Mouse (Mus musculus): ENCODE data around the gene Tmem236. TPM values are rescaled to one million over a fixed set of nuclear protein-coding genes. Genes with fewer than 3 reads are reported as not detected.

Tmem236 gene
- not detected for polyA plus RNA-seq (2014; fragmentation: Illumina TruSeq; extraction: RNeasy Lipid Tissue Mini Kit (QIAGEN cat#74804); ENCODE audit: low read depth, low replicate concordance)

GRCm38 (mm10) chr2:14174334-14174733 lies at the start of gene Tmem236:
TSS of gene Tmem236 (plus strand) at chr2:14174523.

DNA sequence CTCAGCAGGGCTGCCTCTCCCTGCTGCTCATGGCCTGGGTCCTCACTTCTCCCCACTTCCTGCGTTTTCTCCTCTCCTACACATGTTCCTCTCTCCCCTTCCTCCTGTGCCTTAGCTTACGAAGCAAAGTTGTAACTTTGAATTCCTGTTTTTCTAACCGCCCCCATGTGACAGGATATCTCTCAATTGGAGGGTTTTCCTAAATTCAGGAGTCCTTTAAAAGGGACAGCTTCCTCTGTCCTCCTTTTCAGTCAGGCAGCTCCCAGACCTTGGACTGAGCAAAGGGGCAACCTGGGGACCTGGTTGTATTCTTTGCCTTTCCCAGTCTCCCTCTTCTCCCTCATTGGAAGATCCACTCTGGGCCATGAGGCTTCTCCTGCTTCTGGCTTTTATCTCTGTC lies 54.8 kb downstream of the Tmem236 start, which contains the start of gene Mrc1:
TSS of gene Mrc1 (plus strand) at position 244 of the 400 bp plus-strand sequence.

Other genes with a start within 250 kb of the Tmem236 start
- gene Hacd1, start 118.4 kb upstream of the Tmem236 start, polyA plus RNA-seq (2014; fragmentation: Illumina TruSeq; extraction: RNeasy Lipid Tissue Mini Kit (QIAGEN cat#74804); ENCODE audit: low read depth, low replicate concordance) = 24.9 TPM
- gene Stam, start 100.4 kb upstream of the Tmem236 start, polyA plus RNA-seq (2014; fragmentation: Illumina TruSeq; extraction: RNeasy Lipid Tissue Mini Kit (QIAGEN cat#74804); ENCODE audit: low read depth, low replicate concordance) = 42.1 TPM
- 52.7 TPM for gene Mrc1, start 54.9 kb downstream of the Tmem236 start, polyA plus RNA-seq (2014; fragmentation: Illumina TruSeq; extraction: RNeasy Lipid Tissue Mini Kit (QIAGEN cat#74804); ENCODE audit: low read depth, low replicate concordance)
- gene Slc39a12, start 213.8 kb downstream of the Tmem236 start, polyA plus RNA-seq (2014; fragmentation: Illumina TruSeq; extraction: RNeasy Lipid Tissue Mini Kit (QIAGEN cat#74804); ENCODE audit: low read depth, low replicate concordance) = 0.19 TPM

Data from liver, adult 10 weeks (tissue).